Mouse (Mus musculus) frontal cortex, adult 2 months (tissue): ENCODE data around the gene Il34. TPM values are rescaled to one million over a fixed set of nuclear protein-coding genes. Genes with fewer than 3 reads are reported as not detected.

Experiments
- DNase-seq, 2 experiments: peaks; one replicate each; pipeline ENCODE4 v3.0.0; 2022; ENCODE audit warnings: low spot score in 1 of 2; ENCODE audit errors: extremely low spot score in 1 of 2
- polyA plus RNA-seq: library from polyadenylated mRNA; depleted of rRNA; stranded (reverse); fragments of >200 nt; gene quantifications from 2 replicates; pipeline ENCODE4 v1.2.3, GENCODE M21; 2012; rRNA removed

Gene Il34
- polyA plus RNA-seq = 110 and 119 TPM in 2 replicates

- no peak for DNase-seq
Observed at GRCm38 (mm10) chr8:110805669-110806068, at the start of gene Il34. Gene Il34 (minus strand): TSS chr8:110805924.

- DNase-seq = no peak
Observed at GRCm38 (mm10) chr8:110851186-110851585, 45.5 kb upstream of the Il34 start.

- DNase-seq = no peak
Observed at GRCm38 (mm10) chr8:110847645-110848495, 42.1 kb upstream of the Il34 start.

- no peak for DNase-seq
Observed at GRCm38 (mm10) chr8:110847171-110847549, 41.4 kb upstream of the Il34 start.

- peak; percentile 69 to 94 for DNase-seq
Observed at GRCm38 (mm10) chr8:110846405-110847170, 40.9 kb upstream of the Il34 start, which contains the start of the genes Cog4 and Sf3b3. Gene Cog4 (plus strand): TSS chr8:110846600. Gene Sf3b3 (minus strand): TSS chr8:110846787.

GRCm38 (mm10) chr8:110845821-110846404 is 40.2 kb upstream of the Il34 start:
- DNase-seq = no peak

- no peak for DNase-seq
Observed at GRCm38 (mm10) chr8:110844941-110845340, 39.2 kb upstream of the Il34 start.

GRCm38 (mm10) chr8:110843207-110843606 is 37.5 kb upstream of the Il34 start:
- DNase-seq = no peak

- no peak for DNase-seq
Observed at GRCm38 (mm10) chr8:110842012-110842574, 36.4 kb upstream of the Il34 start.

GRCm38 (mm10) chr8:110831956-110832355 is 26.2 kb upstream of the Il34 start:
- DNase-seq = no peak

GRCm38 (mm10) chr8:110828511-110828910 is 22.8 kb upstream of the Il34 start:
- DNase-seq = no peak

- peak in 1 of 2 experiments; percentile 24 for DNase-seq
Observed at GRCm38 (mm10) chr8:110824861-110825260, 19.1 kb upstream of the Il34 start.

- no peak for DNase-seq
Observed at GRCm38 (mm10) chr8:110821960-110822359, 16.2 kb upstream of the Il34 start.

GRCm38 (mm10) chr8:110820257-110820656 is 14.5 kb upstream of the Il34 start:
- DNase-seq = no peak

- DNase-seq = no peak
Observed at GRCm38 (mm10) chr8:110818593-110818992, 12.9 kb upstream of the Il34 start.

GRCm38 (mm10) chr8:110816990-110817389 is 11.3 kb upstream of the Il34 start:
- no peak for DNase-seq

- DNase-seq = no peak
Observed at GRCm38 (mm10) chr8:110815308-110815707, 9.6 kb upstream of the Il34 start.

GRCm38 (mm10) chr8:110813081-110813812 is 7.5 kb upstream of the Il34 start:
- DNase-seq = no peak

- no peak for DNase-seq
Observed at GRCm38 (mm10) chr8:110812349-110813080, 6.8 kb upstream of the Il34 start.
